Mouse (Mus musculus) mouse embryonic stem cell (cell line): ENCODE data around the gene Abhd17a.

Source experiments
- in situ Hi-C, 2 experiments: fragments of 300-500 bp; cut with MboI; formaldehyde crosslinking; loops; 1 replicate in 1 of 2; 3 replicates in 1 of 2; pipeline ENCODE4 v1.14.3; 2019 to 2020; ENCODE audit warnings: low sequenced_read_pairs in 2 of 2, low pct_unique_long_range_greater_than_20kb in 1 of 2, mixed read lengths in 1 of 2; ENCODE audit not compliant: unreplicated experiment in 1 of 2

Gene Abhd17a

GRCm38 (mm10) chr10:80560621-80561020 lies 29.5 kb downstream of the Abhd17a start:
- in situ Hi-C loops, result no loop called here

- in situ Hi-C loops, result no loop called here
Measured at GRCm38 (mm10) chr10:80559431-80559830, 30.7 kb downstream of the Abhd17a start.

DNA sequence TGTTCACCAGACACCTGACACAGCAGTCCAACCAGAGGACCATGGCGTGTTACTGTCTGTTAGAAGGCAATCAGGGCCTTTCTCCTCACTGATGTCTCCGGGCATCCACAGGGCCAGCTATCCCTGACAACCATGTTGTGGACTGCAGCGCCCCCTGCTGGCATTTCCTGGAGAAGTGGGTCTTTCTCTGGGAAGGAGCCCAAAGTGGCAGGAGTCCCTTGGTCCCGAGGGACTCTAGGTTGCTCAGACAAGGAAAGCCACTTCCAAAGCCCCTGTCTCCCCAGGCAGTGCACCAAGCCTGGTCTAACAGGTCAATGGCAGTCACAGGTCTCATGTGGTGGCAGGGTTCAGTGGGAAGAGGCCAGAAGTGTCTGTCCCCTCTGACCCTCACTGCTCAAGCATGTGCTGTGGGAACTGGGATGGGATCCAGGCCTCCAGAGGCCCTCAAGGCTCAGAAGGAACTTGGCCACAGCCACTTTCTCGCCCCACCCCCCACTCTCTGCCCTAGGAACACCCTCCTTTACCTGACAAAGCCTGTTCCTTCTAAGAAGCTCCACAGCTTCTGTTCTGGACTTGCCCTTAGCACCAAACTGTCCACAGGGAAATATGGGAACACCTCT lies 32.7 kb downstream of the Abhd17a start:
- in situ Hi-C loops, result no loop called here

DNA sequence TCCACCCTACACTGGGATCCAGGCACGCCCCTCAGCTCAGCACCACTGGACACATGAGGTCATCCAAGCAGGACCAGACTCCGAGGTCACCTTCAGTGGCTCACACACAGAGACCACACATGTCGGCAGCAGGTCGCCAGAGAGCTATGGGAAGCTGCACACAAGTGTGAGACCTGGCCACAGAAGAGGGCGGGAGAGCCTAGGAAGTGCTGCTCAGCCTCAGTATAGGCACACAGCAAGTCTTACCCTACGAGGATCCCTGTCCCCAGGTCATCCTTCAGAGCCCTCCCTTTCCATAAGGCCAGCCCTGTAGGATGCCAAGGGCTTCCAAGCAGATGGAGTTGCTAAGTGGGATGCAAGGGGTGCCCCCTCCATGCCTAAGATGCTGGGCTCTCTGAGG lies 36.1 kb downstream of the Abhd17a start:
- in situ Hi-C loops, result no loop called here

DNA sequence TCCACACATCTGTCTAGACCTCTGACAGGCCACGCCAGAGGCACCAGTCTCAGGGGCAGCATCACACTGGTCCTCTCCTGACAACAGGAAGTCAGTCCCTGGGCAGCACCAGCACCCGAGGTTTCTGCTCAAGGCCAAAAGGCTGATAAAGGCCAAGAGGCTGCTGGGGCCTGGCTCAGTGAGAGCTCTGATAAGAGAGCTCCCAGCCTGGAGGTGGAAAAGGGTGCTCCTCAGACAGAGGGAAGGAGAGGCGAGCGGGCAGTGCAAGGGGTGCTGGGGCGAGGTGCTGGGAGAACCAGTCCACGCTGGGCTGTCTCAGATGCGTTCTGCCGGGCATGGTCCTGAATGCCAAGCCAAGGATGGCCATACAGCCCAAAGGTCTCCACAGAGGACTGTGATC lies 36.6 kb downstream of the Abhd17a start:
- in situ Hi-C loops, result no loop called here

DNA sequence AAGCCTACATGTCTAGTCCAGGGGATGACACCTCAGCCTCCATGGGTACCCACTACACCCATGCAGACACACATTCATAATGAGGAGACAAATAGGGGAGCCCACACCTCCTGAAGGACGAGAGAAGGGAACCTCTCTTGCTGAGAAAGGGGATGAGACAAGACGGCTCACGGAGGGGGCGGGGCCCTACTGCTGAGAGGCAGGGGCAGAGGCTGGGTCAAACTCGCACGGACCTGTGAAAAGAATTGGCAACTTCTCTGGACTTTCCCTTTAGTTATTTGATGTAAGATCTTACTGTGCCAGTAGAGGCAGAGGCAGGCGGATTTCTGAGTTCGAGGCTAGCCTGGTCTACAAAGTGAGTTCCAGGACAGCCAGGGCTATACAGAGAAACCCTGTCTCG lies 37.8 kb downstream of the Abhd17a start:
- in situ Hi-C loops, result no loop called here

GRCm38 (mm10) chr10:80549279-80549678 lies 40.9 kb downstream of the Abhd17a start:
- in situ Hi-C loops, result no loop called here

GRCm38 (mm10) chr10:80548428-80549006 lies 41.6 kb downstream of the Abhd17a start:
- in situ Hi-C loops, result no loop called here

GRCm38 (mm10) chr10:80547539-80547938 lies 42.6 kb downstream of the Abhd17a start:
- in situ Hi-C loops, result no loop called here

GRCm38 (mm10) chr10:80546945-80547344 lies 43.2 kb downstream of the Abhd17a start:
- in situ Hi-C loops, result no loop called here

- in situ Hi-C loops, result no loop called here
Measured at GRCm38 (mm10) chr10:80545590-80545989, 44.6 kb downstream of the Abhd17a start.

DNA sequence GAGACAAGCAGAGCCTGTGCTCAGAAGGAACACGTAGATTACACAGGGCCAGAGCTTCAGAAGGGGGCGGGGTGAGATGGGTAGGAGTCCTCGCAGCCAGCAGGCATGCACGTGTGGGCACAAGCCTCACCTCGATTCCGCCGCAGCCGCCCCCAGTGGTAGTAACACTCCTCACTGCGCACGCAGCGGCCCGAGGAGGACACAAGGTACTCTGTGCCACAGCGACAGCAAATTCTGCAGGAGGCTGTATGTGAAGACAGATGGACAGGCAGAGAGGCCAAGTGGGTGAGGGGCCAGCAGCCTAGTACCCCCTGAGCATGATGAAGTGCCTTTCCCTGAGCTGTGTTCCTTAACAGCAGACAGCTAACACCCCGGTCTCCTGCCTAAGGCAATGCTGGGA lies 46.3 kb downstream of the Abhd17a start:
- in situ Hi-C loops, result no loop called here

- in situ Hi-C loops, result no loop called here
Measured at GRCm38 (mm10) chr10:80539493-80539892, 50.6 kb downstream of the Abhd17a start.

DNA sequence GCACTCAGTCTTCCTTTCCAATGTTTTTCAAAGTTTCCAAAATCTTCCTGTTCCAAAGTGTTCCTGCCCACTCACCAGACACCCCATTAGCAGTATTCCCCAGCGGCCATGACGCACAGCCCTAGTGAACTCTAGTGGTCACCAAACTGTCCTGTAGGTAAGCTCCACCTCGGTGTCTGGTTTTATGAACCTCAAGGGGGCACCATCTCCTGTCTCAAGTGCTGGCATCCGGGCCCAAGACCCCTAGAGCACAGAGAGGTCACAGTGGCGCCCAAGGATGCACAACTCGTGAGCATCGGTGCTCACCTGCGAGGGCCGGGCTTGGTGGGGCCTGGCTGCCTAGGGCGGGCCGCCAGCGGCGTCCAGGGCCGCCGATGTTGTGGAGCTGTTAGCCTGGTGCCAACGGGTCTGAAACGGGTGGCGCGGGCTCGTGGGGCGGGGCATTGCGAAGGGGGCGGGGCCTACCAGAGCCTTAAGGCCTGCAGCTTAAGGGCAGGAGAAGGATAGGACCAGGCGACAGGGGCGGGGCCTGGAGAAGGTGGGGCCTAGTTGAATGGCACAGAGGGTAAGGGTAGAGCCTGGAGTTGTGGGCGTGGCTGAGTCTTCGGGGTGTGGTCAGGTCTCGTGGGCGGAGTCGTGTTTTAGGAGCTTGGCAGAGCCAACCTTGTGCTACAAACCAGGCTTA lies 51.3 kb downstream of the Abhd17a start, which contains the start of gene Atp8b3:
Gene Atp8b3 (minus strand): TSS at position 415 of the 685 bp plus-strand sequence.
- in situ Hi-C loops, result no loop called here

- in situ Hi-C loops, result no loop called here
Measured at GRCm38 (mm10) chr10:80538180-80538579, 52.0 kb downstream of the Abhd17a start.

DNA sequence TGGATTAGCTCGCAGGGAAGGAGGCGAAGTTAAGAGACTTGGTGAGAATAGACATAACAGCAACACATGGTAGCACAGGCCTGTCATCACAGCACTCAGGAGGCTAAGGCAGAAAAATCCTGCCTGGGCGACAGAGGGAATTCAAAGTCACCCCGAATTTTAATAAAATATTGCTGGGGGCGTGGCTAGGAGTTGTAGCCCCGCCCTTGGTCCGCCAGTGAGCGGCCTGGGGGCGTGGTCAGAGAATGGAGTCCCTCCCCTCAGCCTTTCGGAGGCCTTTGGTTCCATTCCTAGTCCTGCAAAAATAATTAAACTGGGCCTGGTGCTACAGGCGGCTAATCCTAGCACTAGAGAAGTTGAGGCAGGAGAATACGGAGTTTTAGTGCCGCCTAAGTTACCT lies 54.4 kb downstream of the Abhd17a start:
- in situ Hi-C loops, result no loop called here

- in situ Hi-C loops, result no loop called here
Measured at GRCm38 (mm10) chr10:80535071-80535470, 55.1 kb downstream of the Abhd17a start.

GRCm38 (mm10) chr10:80533704-80534103 lies 56.4 kb downstream of the Abhd17a start:
- in situ Hi-C loops, result no loop called here
